Mouse (Mus musculus) forebrain, embryonic 11.5 days (tissue): ENCODE results near the gene Anp32e. TPM values are rescaled to one million over a fixed set of nuclear protein-coding genes. Genes with fewer than 3 reads are reported as not detected.
"Not testable (repeated sequence)": the region's sequence is repeated elsewhere in the genome, so short reads cannot be mapped to it uniquely, and the experiment has no call there.

Source experiments
- ATAC-seq: fragments of 200-750 bp; cut with Nextera tagmentation; replicated peaks from 2 replicates; pipeline ENCODE4 v1.8.0; 2017; ENCODE audit warnings: moderate TSS enrichment; ENCODE audit not compliant: low FRiP score
- DNase-seq: peaks from one replicate; pipeline ENCODE4 v3.0.0-alpha.2; 2017; ENCODE audit warnings: low spot score
- H3K27ac ChIP-seq: fragments of 300-500 bp; sonication (generic); 2 replicates; pipeline ENCODE4 v1.5.1; 2014; ENCODE audit warnings: low read depth, low read length
- H3K27me3 ChIP-seq: fragments of 300-500 bp; sonication (generic); 2 replicates; pipeline ENCODE4 v1.6.1; 2014; ENCODE audit warnings: mild to moderate bottlenecking, low read length, mixed read lengths; ENCODE audit not compliant: control insufficient read depth, insufficient read depth
- H3K36me3 ChIP-seq: fragments of 300-500 bp; sonication (generic); 2 replicates; pipeline ENCODE4 v1.6.1; 2014; ENCODE audit warnings: mild to moderate bottlenecking, low read length, moderate library complexity, mixed read lengths; ENCODE audit not compliant: control insufficient read depth, insufficient read depth
- H3K4me1 ChIP-seq: fragments of 300-500 bp; sonication (generic); replicated peaks from 2 replicates; pipeline ENCODE4 v1.6.1; 2014; ENCODE audit warnings: low read length, mixed read lengths; ENCODE audit not compliant: control insufficient read depth, insufficient read depth
- H3K4me2 ChIP-seq: fragments of 300-500 bp; sonication (generic); 2 replicates; pipeline ENCODE4 v1.6.1; 2014; ENCODE audit warnings: low read depth, mild to moderate bottlenecking, low read length, moderate library complexity, mixed read lengths; ENCODE audit not compliant: severe bottlenecking
- H3K4me3 ChIP-seq: fragments of 300-500 bp; sonication (generic); 2 replicates; pipeline ENCODE4 v1.5.1; 2014; ENCODE audit warnings: low read depth, low read length
- H3K9ac ChIP-seq: fragments of 300-500 bp; sonication (generic); 2 replicates; pipeline ENCODE4 v1.6.1; 2014; ENCODE audit warnings: low read length
- H3K9me3 ChIP-seq: fragments of 300-500 bp; sonication (generic); 2 replicates; pipeline ENCODE4 v1.6.1; 2016; ENCODE audit warnings: low read length, mixed read lengths; ENCODE audit not compliant: control insufficient read depth
- WGBS: fragments of 180-500 bp; shearing (Covaris S2); extraction: QIAGEN DNeasy Blood & Tissue Kit; methylation state at CpG from one replicate; pipeline ENCODE4 v1.1.7; 2014; 5-methylcytosine and 5-hydroxymethylcytosine counted together
- polyA plus RNA-seq: library from polyadenylated mRNA; unstranded; fragments of >200 nt; fragmentation: Nextera tagmentation; extraction: Ambion mirVana; gene quantifications from 2 replicates; pipeline ENCODE4 v1.2.1, GENCODE M21; 2014

The Anp32e gene
- polyA plus RNA-seq, 1 experiment from 2014 or later: 167 TPM

- no peak for DNase-seq
- Histone ChIP-seq H3K36me3 (no peaks in the 10 kb centered on the region), H3K9ac (no peak overlapping the region), H3K4me1 (no peaks in the 10 kb centered on the region), H3K27me3 (no peaks in the 10 kb centered on the region), H3K27ac (no peak overlapping the region), H3K4me2 (no peak overlapping the region), H3K4me3 (no peak overlapping the region), H3K9me3 (no peaks in the 10 kb centered on the region)
- ATAC-seq: no peak
- WGBS: 90% methylated on average over 4 of the region's 4 CpGs
These were observed 14.3 kb upstream of the Anp32e start for GRCm38 (mm10) chr3:95914706-95915105.

- no peak overlapping the region for H3K9ac ChIP-seq
- H3K27ac ChIP-seq: no peak overlapping the region
- no peaks in the 10 kb centered on the region for H3K36me3 ChIP-seq
- DNase-seq: no peak
- no peaks in the 10 kb centered on the region for H3K4me1 ChIP-seq
- no peak for ATAC-seq
- no peaks in the 10 kb centered on the region for H3K27me3 ChIP-seq
- WGBS: 76% methylated on average over 7 of the region's 7 CpGs
- H3K4me3 ChIP-seq: no peak overlapping the region
- no peaks in the 10 kb centered on the region for H3K9me3 ChIP-seq
- H3K4me2 ChIP-seq: no peak overlapping the region
These were observed 12.3 kb upstream of the Anp32e start for GRCm38 (mm10) chr3:95916760-95917159.

- H3K27me3 ChIP-seq, H3K27ac ChIP-seq, H3K9ac ChIP-seq, DNase-seq, H3K9me3 ChIP-seq, ATAC-seq, H3K36me3 ChIP-seq, H3K4me3 ChIP-seq, H3K4me2 ChIP-seq, H3K4me1 ChIP-seq: not testable (repeated sequence)
- WGBS: 60% methylated on average over 2 of the region's 2 CpGs
These were observed 8.5 kb upstream of the Anp32e start for GRCm38 (mm10) chr3:95920532-95920931.

- not testable (repeated sequence) for H3K27me3 ChIP-seq, H3K4me3 ChIP-seq, DNase-seq, ATAC-seq, H3K9me3 ChIP-seq, H3K4me2 ChIP-seq, H3K27ac ChIP-seq, H3K9ac ChIP-seq, H3K4me1 ChIP-seq, H3K36me3 ChIP-seq
- 95% methylated on average over 7 of the region's 7 CpGs for WGBS
These were observed 5.6 kb upstream of the Anp32e start for GRCm38 (mm10) chr3:95923429-95923828.

- no peak overlapping the region for H3K9ac ChIP-seq
- H3K9me3 ChIP-seq: no peaks in the 10 kb centered on the region
- H3K27me3 ChIP-seq: no peaks in the 10 kb centered on the region
- H3K4me3 ChIP-seq: no peak overlapping the region
- no peak for DNase-seq
- no peak for ATAC-seq
- 82% methylated on average over 4 of the region's 4 CpGs for WGBS
- no peaks in the 10 kb centered on the region for H3K36me3 ChIP-seq
- no peak overlapping the region for H3K27ac ChIP-seq
- no peaks in the 10 kb centered on the region for H3K4me1 ChIP-seq
- H3K4me2 ChIP-seq: no peak overlapping the region
These were observed 4.9 kb upstream of the Anp32e start for GRCm38 (mm10) chr3:95924185-95924584.

GRCm38 (mm10) chr3:95925087-95925486, 4.0 kb upstream of the Anp32e start:
- 86% methylated on average over 5 of the region's 5 CpGs for WGBS
- H3K9ac ChIP-seq: no peak overlapping the region
- DNase-seq (no peak), ATAC-seq (no peak)
- H3K4me3 ChIP-seq: no peak overlapping the region
- H3K4me2 ChIP-seq: no peak overlapping the region
- no peaks in the 10 kb centered on the region for H3K4me1 ChIP-seq
- H3K36me3 ChIP-seq: no peaks in the 10 kb centered on the region
- no peak overlapping the region for H3K27ac ChIP-seq
- H3K27me3 ChIP-seq: no peaks in the 10 kb centered on the region
- no peaks in the 10 kb centered on the region for H3K9me3 ChIP-seq

GRCm38 (mm10) chr3:95928261-95928657, 787 bp upstream of the Anp32e start:
- Histone ChIP-seq H3K27ac (peak overlapping the region; percentile 84), H3K36me3 (no peaks in the 10 kb centered on the region), H3K4me2 (peak overlapping the region; percentile 51; the same call in 1 of the 2 replicates), H3K9ac (peak overlapping the region; percentile 63), H3K9me3 (no peaks in the 10 kb centered on the region), H3K4me3 (peak overlapping the region; percentile 97), H3K27me3 (no peaks in the 10 kb centered on the region), H3K4me1 (no peaks in the 10 kb centered on the region; the same call in 1 of the 2 replicates)
- ATAC-seq (0 out of 2 replicates have a peak, but pooled peaks have one; percentile 0), DNase-seq (no peak)
- 82% methylated on average over 6 of the region's 6 CpGs for WGBS

GRCm38 (mm10) chr3:95929581-95930470, 780 bp downstream of the Anp32e start:
- under 1% methylated on average over 100 of the region's 105 CpGs for WGBS
- H3K4me1 ChIP-seq: no peaks in the 10 kb centered on the region; the same call in 1 of the 2 replicates
- peak; percentile 42 for ATAC-seq
- H3K9ac ChIP-seq: peak overlapping the region; percentile 99
- DNase-seq: peak; percentile 84
- no peaks in the 10 kb centered on the region for H3K27me3 ChIP-seq
- peak overlapping the region; percentile 55 for H3K4me2 ChIP-seq
- H3K9me3 ChIP-seq: no peaks in the 10 kb centered on the region
- peaks cover 7% of the 10 kb centered on the region; the same call in 1 of the 2 replicates for H3K36me3 ChIP-seq
- H3K4me3 ChIP-seq: peak overlapping the region; percentile 97
- H3K27ac ChIP-seq: peak overlapping the region; percentile 91

- Histone ChIP-seq H3K9me3 (no peaks in the 10 kb centered on the region), H3K4me3 (peak overlapping the region; percentile 97), H3K27me3 (no peaks in the 10 kb centered on the region), H3K27ac (peak overlapping the region; percentile 91), H3K4me2 (peak overlapping the region; percentile 55), H3K9ac (peak overlapping the region; percentile 99), H3K36me3 (peaks cover 8% of the 10 kb centered on the region; the same call in 1 of the 2 replicates), H3K4me1 (no peaks in the 10 kb centered on the region; the same call in 1 of the 2 replicates)
- 7% methylated on average over 5 of the region's 5 CpGs for WGBS
- no peak for ATAC-seq
- DNase-seq: no peak
These were observed 1.4 kb downstream of the Anp32e start for GRCm38 (mm10) chr3:95930471-95930789.
